Comparison of ENCODE assay signal across 8 mouse cellular contexts in the genomic region with DNA sequence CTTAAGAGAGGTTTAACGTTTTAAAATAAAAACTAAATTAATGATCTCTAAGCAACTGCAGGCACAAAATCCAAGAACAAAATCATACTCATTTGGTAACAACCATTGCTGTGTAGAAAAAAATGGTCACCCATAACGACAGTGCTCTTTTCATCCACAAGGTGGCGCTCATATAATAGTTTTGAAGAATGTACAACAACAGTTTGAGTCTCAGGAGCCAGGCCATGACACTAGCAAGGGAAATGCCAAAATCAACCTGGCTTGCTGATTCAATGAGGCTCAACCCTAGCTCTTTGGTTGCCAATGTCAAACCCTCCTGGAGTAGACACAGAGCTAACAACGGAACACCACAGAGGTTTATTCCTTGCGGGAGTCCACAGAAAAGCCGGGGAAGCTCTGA. TPM values are rescaled to one million over a fixed set of nuclear protein-coding genes. Genes with fewer than 3 reads are reported as not detected.
DNase-seq lines count a peak whose midpoint lies in the region; ATAC-seq and TF ChIP-seq lines count a peak whose summit lies in the region.

No protein-coding gene starts in this region.

- no peak overlapping the region for H3K9ac ChIP-seq in neural tube, embryonic 15.5 days (replicated peaks)
- no peak overlapping the region for H3K9ac ChIP-seq in hindbrain, postnatal 0 days (replicated peaks; ENCODE audit: low read length)
- no peak overlapping the region for H3K9ac ChIP-seq in neural tube, embryonic 12.5 days

- no peak; the same call in 1 of the 2 replicates for ATAC-seq in neural tube, embryonic 15.5 days (ENCODE audit: low FRiP score)
- ATAC-seq in frontal cortex, adult (ENCODE audit: low TSS enrichment): peak; percentile 69; the same call in 1 of the 2 replicates
- peak; percentile 51; the same call in 1 of the 2 replicates for ATAC-seq in hindbrain, postnatal 0 days
- ATAC-seq in neural tube, embryonic 12.5 days (ENCODE audit: low FRiP score, low read depth): 0 out of 2 replicates have a peak, but pooled peaks have one; percentile 29

- H3K4me2 ChIP-seq in neural tube, embryonic 15.5 days: no peak overlapping the region
- no peak overlapping the region for H3K4me2 ChIP-seq in hindbrain, postnatal 0 days (ENCODE audit: low read depth, low read length)
- no peak overlapping the region for H3K4me2 ChIP-seq in neural tube, embryonic 12.5 days (replicated peaks)

- H3K4me1 ChIP-seq in neural tube, embryonic 15.5 days: no peaks in the 10 kb centered on the region
- H3K4me1 ChIP-seq in hindbrain, postnatal 0 days (ENCODE audit: insufficient read depth, low read length): no peaks in the 10 kb centered on the region
- H3K4me1 ChIP-seq in neural tube, embryonic 12.5 days: no peaks in the 10 kb centered on the region

- no peak overlapping the region for H3K27ac ChIP-seq in neural tube, embryonic 15.5 days (replicated peaks)
- no peak overlapping the region for H3K27ac ChIP-seq in hindbrain, postnatal 0 days
- no peak overlapping the region for H3K27ac ChIP-seq in neural tube, embryonic 12.5 days

- WGBS in neural tube, embryonic 15.5 days: 31% methylated on average over 6 of the region's 6 CpGs
- WGBS in hindbrain, postnatal 0 days: 33% methylated on average over 6 of the region's 6 CpGs
- 36% methylated on average over 6 of the region's 6 CpGs for WGBS in neural tube, embryonic 12.5 days

- H3K9me3 ChIP-seq in neural tube, embryonic 15.5 days (replicated peaks): no peaks in the 10 kb centered on the region
- no peaks in the 10 kb centered on the region for H3K9me3 ChIP-seq in hindbrain, postnatal 0 days (ENCODE audit: low read length)
- no peaks in the 10 kb centered on the region for H3K9me3 ChIP-seq in neural tube, embryonic 12.5 days

- peak; percentile 74 for DNase-seq in neural tube, embryonic 10.5 days (ENCODE audit: extremely low spot score, low spot score)
- peak; percentile 65 for DNase-seq in c-Kit-positive CD71-negative TER-119-negative erythroid progenitor cells, embryonic 14.5 days (ENCODE audit: low read depth)
- peak; percentile 92 for DNase-seq in hindbrain, postnatal 0 days (ENCODE audit: low spot score)
- peak; percentile 78 for DNase-seq in left cerebral cortex, postnatal 4 days
- DNase-seq in urinary bladder, postnatal 14 days (ENCODE audit: low spot score): peak; percentile 81

- H3K27me3 ChIP-seq in neural tube, embryonic 15.5 days (replicated peaks): no peaks in the 10 kb centered on the region
- no peaks in the 10 kb centered on the region for H3K27me3 ChIP-seq in hindbrain, postnatal 0 days (ENCODE audit: insufficient read depth, low read length)
- no peaks in the 10 kb centered on the region for H3K27me3 ChIP-seq in neural tube, embryonic 12.5 days (replicated peaks)

- H3K36me3 ChIP-seq in neural tube, embryonic 15.5 days: no peaks in the 10 kb centered on the region
- H3K36me3 ChIP-seq in hindbrain, postnatal 0 days (ENCODE audit: insufficient read depth, low read length): no peaks in the 10 kb centered on the region
- no peaks in the 10 kb centered on the region for H3K36me3 ChIP-seq in neural tube, embryonic 12.5 days

- peak; percentile 91 for TF ChIP-seq CTCF in hindbrain, postnatal 0 days (IDR thresholded peaks at IDR 0.05; ENCODE audit: low read depth)

- no peak overlapping the region for H3K4me3 ChIP-seq in neural tube, embryonic 15.5 days (replicated peaks)
- H3K4me3 ChIP-seq in hindbrain, postnatal 0 days (ENCODE audit: low read length): no peak overlapping the region
- no peak overlapping the region for H3K4me3 ChIP-seq in neural tube, embryonic 12.5 days

- intact Hi-C loops in left cerebral cortex, postnatal 4 days (cut with DNase I): loop anchor here (5.0 to 10.0 kb wide), 3 partner anchors 311 to 761 kb away; no protein-coding TSS in a partner anchor

RNA-seq across cellular contexts. Expression of a gene that starts 54.0 kb away (rescaled TPM):
- polyA plus RNA-seq in neural tube, embryonic 15.5 days (2015; fragmentation: Nextera tagmentation; extraction: Ambion mirVana): 2.5 and 6.8 TPM in 2 replicates
- 0.29 and 1.3 TPM in 2 replicates for total RNA-seq in hindbrain, postnatal 0 days (2014; rRNA removed)
- 1.6 and 1.9 TPM in 2 replicates for polyA plus RNA-seq in hindbrain, postnatal 0 days (2015; fragmentation: Nextera tagmentation; extraction: Ambion mirVana)
- total RNA-seq in left cerebral cortex, postnatal 4 days (2021): 1 to 10 TPM; 2.7 to 2.9 TPM
- 5.3 and 5.4 TPM in 2 replicates for polyA plus RNA-seq in neural tube, embryonic 12.5 days (2016; fragmentation: Nextera tagmentation; extraction: Ambion mirVana)
